Mouse (Mus musculus): ENCODE measurements around the gene Grsf1.

Grsf1 gene

DNA sequence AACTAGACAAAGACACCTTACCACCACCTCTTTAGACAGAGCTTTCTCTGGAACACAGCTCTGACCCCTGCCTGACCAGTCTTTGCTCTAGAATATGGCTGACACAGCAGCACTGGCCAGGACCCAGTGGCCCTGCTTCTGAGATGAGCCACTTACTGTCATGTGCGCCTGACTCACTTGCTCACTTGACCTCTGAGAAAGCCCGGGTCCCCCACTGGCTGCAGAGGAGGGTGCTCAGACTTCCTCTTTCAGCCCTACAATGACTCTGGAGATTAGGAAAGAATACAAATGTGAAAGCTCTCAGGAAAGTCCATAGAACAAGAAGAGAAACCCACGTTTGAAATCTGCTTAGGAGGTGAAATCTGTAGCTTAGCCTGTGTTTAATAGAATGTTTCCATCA, 45.1 kb downstream of the Grsf1 start:
- peak; percentile 31 for DNase-seq (ENCODE audit: low spot score)

DNA sequence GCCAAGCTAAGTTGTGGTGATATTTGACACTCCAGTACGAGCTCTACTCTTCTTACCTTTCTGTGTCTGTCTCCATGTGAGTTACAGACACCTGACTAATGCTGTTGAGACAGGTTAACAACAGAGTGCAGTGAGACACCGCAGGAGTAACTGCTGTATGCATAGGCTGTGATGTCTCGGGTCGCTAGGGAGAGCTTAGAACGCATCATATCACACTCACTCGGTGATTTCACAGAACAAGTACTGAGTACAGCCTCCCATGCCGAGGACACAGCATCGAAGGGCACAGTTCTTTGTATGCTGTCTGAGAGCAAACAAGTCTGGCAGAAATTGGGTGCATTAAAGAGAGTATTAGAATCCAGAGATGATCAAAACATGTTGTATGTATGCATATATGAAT, 46.0 kb downstream of the Grsf1 start:
- DNase-seq (ENCODE audit: low spot score): no peak

DNA sequence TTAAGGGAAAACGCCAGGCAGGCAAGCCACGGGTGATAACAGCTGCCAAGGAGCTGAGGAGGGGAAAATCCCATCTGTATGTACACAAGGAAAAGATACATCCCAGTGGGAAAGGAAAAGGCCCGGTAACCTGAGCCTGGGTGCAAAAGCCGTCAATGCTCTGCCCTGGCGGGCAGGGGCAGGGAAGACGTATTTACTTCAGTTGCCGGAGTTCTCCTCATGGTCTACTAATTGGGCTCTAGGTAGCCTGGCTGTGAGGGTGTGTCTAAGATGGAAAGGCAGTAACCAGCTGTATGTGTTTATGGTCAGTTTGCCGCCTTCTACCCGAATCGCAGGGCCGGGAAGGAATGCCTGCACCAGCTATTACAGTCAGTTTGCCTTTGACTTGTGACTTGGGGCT, 46.8 kb downstream of the Grsf1 start:
- no peak for DNase-seq (ENCODE audit: low spot score)

DNA sequence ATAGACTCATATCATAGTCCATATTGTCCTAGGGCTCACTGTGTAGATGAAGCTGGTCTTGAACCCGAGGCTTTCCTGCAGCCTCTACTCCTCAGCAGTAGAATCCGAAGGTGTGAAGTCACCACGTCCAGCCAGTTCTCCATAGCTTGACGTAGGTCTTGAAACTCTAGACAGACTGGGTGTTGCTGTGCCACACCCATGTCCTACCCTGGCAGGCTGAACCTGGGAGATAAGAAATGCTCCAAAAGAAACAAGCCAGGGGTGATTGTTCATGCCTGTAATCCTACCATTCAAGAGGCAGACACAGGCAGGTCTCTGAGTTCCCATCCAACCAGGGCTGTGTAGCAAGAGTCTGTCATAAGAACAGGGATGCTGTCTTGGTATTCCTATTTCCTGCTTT, 48.4 kb downstream of the Grsf1 start:
- no peak for DNase-seq (ENCODE audit: low spot score)

DNA sequence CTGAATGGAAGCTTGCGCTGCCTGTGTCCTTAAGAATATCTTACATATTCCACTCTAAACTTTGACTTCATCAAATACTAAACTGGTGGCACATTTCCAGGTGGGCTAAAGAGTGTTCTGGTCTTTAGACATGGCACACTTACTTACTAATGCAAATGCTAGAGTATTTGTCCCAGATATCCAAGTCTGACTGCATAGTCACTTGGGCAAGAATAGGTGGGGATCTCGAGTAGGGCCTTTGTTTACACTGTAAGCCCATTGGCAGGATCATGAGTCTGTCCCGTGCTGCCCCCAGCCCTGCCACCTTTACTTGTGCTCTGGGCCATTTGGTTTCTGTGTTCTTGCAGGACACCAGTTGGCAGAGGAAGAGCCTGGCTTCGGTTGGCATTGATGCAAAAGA, 59.0 kb downstream of the Grsf1 start:
- DNase-seq (ENCODE audit: low spot score): no peak

DNA sequence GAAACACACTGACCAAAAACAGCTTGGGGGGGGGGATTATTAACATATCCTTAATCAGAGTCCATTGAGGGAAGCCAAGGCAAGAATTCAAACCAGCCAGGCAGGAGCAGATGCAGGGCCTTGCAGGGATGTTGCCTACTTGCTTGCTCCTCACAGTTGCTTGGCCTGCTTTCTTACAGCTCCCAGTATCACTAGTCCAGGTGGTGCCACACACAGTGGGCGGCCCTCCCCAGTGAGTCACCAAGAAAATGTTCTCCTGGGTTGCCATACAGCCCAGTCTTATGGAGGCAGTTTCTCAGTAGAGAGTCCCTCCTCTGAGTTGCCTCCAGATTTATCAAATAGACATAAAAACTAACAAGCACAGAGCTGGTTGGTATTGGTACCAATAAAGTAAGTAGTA, 61.8 kb downstream of the Grsf1 start:
- DNase-seq (ENCODE audit: low spot score): no peak
